Mouse (Mus musculus) cerebellum, adult 8-10 months (tissue): ENCODE measurements around the gene Ltbp4.
A peak's percentile ranks its signal among the peaks of the same experiment; 100 is the strongest.

ENCODE experiments used
- DNase-seq: peaks from one replicate; pipeline ENCODE4 v3.0.0; 2022

The Ltbp4 gene

DNA sequence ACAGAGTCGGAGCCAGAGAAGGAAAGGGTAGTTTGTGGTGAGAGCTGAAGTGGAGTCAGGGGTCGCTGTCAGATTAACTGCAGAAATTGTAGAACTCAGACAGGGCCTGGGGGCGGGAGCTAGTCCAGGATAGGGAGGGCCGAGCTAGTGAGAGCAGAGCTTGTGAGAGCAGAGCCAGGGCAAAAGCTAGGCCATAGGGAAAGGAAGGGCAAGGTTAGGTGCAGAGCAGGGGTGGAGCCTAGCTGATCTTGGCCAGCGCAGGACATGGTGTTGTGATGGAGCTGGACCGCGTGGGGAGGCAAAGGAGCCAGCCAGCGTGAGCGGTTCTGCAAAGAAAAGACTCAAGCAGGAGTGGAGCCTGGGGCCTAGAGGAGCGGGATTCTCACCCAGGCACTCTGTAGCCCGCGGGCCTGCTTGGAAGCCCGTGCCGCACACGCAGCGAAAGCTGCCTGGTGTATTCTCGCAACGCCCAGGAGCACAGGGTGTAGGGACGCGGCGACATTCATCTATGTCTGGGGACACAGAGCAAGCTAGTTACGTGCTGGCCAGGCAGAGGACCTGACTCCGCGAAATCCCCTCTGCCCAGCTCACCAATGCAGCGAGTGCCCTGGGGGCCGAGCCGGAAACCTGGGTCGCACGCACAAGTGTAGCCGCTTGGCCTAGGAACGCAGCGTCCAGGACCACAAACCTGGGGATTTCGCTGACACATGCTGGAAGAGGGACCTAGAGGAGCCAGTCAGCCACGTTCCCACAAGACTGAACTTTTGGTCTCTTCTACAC is 11.2 kb downstream of the Ltbp4 start:
- peak; percentile 49 for DNase-seq

DNA sequence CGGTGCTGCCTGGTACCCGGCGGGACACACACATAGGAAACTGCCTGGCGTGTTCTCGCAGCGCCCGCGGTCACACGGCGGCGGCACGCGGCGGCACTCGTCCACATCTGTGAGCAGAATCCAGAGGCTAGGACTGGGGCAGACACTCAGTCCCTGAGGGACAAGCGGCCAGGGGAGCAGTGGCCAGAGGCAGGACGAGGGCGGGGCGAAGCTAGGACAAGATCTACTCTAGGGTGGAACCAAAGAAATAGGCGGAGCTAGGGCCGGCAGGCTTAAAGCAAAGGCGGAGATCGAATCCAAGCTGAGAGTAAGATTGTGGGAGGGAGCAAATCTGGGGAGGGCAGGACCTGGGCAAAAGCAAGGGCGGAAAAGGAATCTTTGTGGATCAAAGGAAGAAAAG is 11.8 kb downstream of the Ltbp4 start:
- DNase-seq = peak; percentile 52

DNA sequence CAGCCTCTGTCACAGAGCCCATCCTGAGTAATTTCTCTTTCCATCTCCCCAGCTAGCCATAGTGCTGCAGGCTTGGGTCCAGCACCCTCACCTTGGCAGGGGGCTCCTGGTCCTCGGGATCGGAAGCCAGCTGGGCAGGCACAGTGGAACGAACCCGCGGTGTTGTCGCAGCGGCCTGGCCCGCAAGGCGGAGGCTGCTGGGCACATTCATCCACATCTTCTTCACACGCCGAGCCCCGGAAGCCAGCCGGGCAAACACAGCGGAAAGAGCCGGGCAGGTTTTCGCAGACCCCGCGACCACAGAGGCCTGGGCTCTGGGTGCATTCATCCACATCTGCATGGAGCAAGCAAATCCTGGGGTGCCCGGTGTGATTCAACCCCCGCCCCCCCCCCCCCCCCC is 12.6 kb downstream of the Ltbp4 start:
- no peak for DNase-seq

- no peak for DNase-seq
These were observed 13.3 kb downstream of the Ltbp4 start for GRCm38 (mm10) chr7:27324161-27324560.

DNA sequence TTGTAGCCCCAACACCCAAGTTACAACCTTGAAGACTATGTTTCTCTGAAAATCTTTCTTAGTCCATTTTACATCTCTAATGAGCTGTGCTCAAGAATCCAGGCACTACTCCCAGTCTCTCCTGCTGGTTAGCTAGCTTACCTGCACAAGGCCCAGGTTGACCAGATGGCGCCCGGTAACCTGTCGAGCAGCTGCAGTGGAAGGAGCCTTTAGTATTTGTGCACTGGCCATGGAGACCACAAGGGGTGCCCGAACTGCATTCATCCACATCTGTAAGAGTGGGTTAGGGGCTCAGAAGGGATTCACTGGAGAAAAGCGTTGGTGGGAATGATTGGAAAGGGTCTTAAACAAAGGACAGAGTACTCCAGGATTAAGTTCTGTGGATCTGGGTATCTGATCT is 14.5 kb downstream of the Ltbp4 start:
- DNase-seq = no peak

DNA sequence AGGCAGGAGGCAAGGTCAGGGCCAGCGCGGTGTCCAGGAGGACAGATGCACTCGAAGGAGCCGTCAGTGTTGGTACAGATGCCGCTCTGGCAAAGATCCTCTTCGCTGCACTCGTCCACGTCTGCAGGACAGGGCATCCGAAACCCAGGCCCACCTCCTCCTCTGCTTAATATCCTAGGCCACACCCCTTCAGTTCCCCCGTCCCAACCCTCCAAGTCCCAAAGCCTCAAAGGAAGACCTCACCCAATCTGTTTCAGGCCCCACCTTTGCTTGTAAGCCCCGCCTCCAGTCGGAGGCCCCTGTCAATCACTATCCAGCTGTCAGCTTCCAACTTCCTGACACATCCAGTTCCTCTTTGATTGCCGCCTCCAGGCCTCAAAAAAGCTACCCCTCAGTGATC is 15.2 kb downstream of the Ltbp4 start:
- no peak for DNase-seq

DNA sequence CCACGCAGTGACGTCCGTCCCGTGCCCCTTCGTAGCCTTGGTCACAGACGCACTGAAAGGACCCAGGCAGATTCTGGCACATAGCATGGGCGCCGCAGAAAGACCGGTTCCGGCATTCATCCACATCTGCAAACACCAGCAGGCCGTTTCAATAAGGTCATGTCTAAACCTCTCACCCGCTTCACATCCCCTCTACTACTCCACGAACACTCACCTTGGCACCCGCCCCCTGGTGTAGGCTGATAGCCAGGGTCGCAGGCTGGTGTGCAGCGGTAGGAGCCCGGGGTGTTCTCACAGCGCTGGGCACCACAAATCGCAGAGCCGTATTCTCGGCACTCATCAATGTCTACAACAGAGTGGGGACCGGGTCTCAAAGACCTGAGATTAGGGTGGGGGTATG is 18.1 kb downstream of the Ltbp4 start:
- no peak for DNase-seq

DNA sequence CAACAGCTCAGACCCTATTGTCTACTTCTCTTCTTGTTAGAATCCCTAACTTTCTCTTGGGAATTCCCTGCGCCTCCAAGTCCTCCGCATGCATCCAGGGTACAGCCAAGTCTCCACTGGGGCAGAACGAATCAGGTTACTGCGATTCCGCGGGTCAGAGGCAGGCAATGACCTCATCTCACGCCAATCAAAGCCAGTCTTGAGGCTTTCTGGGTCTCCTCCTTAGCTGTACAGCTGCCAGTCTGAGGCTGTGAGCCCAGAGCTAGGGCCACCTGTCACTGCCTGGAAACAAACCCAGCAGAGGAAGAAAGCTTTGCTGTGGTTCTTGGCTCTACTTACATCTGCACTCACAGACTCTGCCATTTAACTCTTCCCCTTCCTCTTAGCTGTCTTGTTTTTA is 21.5 kb downstream of the Ltbp4 start:
- DNase-seq = no peak

DNA sequence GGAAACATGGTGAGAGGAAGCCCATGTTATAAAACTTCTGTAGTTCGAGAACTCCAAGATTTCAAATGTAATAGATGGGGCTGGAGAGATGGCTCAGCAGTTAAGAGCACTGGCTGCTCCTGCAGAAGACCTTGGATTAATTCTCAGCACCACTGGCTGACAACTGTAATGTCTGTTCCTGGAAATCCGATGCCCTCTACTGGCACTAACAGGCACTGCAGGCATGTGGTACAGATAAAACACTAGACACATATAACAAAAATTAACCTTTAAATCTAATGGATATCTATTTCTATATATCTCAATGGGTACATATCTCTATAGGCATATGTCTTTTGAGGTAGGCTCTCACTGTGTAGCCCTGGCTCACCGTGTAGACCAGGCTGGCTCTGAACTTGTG is 23.1 kb downstream of the Ltbp4 start:
- no peak for DNase-seq

DNA sequence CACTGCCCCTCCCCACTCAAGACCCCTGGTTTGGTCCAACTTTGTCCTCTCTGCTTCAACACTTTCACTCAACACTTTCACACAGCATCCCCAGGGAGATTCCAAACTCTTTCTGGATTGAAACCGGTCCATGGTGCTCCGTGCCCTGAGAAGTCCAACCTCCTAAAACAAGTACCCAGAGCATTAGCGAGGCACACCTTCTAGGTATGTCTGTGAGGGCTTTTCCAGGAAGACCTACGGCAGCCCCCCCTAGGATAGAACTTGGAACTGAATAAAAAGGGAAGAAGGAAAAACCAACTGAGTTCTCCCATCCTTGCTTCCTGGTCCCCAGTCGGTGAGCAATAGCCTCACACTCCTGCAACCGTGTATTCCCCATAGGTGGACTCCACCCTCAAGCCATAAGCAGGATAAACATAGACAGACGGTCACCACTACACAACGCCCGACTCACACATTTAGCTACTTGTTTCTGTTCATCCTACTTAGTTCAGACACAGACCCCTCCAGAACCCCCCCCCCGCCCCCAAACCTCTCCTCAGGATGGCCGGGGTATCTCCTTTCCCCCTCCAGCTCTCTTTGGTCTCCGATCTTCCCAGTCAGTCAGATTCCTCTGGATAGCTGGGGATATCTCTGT is 25.7 kb downstream of the Ltbp4 start:
- DNase-seq = no peak

DNA sequence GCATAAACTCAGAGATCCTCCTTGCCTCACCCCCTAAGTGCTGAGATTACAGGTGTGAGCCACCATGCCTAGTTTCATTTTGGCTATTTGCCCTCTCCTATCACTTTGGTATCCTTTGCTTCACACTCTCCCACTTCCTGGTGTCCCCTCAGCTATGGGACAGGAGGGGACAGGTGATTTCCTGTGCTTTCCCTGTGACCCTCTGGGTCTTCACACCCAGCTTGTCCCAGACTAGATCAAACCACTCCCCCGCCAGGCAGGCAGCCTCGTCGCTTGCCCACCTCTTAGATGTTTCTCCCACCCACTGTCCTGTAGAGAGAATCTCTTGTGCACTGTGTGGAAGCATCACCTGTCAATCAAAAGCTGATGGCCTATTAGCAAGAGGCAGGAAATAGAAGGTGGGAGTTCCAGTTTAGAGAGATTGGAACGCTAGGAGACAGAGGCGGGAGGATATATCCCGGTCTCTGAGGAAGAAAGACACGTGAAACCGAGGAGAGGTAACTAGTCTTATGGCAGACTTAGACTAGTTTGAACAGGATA is 26.4 kb downstream of the Ltbp4 start:
- DNase-seq = no peak

DNA sequence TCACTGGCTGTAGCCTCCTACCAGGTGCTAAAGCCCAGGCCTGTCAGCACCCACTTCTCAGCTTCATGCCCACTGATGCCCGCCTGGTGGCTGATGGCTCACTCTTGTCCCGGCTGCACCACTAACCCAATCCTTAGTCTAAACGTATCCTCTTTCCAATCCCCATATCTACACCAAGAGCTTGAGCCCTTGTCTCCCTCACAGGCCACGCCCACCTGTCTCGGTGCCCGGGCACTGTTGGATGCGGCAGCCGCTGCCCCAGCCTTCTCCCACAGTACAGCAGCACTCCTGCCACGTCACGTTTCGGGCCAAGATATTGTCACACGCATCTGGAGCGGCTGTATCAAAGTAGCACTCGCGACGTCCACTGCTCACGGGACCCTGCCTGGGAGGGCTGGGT is 27.2 kb downstream of the Ltbp4 start:
- no peak for DNase-seq

DNA sequence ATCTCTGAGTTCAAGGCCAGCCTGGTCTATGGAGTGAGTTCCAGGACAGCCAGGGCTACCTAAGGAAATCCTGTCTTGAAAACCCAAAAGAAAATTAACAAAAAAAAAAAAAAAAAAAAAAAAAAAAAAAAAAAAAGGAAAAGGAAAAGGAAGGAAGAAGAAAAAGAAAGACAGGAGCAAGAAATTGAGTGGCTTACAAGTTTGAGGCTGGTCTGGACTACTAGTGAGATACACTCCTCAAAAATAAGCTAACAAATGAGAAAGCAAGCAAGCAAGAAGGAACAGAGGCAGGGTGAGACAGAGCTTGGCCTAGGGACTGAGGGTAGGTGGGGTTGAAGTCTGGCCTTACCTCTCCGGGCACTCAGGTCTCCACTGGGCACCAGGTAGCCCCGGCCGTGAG is 27.7 kb downstream of the Ltbp4 start:
- no peak for DNase-seq

GRCm38 (mm10) chr7:27308821-27309549 is 28.5 kb downstream of the Ltbp4 start:
- DNase-seq = no peak

GRCm38 (mm10) chr7:27307551-27307950 is 29.9 kb downstream of the Ltbp4 start:
- DNase-seq = no peak

DNA sequence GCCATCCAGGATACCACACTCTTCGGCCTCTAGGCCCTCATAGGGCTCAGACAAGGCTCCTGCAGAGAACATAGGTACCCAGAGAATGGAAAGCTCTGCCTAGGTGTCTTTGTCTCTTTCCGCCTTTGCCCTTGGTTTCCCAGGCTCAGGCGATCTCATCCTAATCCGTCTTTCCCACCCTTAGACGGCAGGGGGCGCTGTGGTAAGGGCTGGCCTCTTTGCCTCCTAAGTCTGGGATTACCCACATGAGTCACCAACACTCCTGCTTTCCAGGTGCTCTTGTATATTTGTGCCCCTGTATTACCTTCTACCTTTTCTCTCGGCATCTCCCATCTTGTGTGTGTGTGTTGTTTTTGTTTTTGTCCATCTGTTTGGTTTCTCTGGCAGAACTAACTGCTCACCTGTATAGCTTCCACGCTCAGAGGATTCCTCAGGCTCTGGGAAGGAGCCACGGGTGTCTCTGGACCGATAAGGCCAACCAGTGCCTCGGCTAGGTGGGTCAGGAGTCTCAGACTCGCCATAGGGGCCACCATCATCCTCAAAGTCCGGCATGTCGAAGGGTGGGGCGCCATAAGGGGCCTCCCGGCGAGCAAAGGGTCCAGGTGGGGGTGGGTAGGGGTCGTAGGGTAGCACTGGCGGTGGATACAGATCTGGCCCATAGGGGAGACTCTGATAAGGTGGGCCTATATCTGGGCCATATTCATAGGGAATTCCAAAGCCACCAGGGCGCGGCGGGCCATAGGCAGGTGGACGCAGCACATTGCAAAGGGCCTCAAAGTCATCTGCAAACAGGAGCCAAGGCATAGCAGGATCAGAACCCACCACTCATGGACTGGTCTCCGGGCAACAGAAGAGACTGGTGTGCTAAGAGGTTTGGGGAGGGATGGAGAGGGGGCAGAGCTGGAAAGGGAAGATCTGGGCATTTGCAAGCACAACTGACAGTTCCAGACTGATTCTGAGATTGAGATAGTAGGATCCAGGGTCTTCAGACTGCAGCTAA is 31.0 kb downstream of the Ltbp4 start:
- DNase-seq = no peak

GRCm38 (mm10) chr7:27305091-27305730 is 32.3 kb downstream of the Ltbp4 start:
- no peak for DNase-seq

DNA sequence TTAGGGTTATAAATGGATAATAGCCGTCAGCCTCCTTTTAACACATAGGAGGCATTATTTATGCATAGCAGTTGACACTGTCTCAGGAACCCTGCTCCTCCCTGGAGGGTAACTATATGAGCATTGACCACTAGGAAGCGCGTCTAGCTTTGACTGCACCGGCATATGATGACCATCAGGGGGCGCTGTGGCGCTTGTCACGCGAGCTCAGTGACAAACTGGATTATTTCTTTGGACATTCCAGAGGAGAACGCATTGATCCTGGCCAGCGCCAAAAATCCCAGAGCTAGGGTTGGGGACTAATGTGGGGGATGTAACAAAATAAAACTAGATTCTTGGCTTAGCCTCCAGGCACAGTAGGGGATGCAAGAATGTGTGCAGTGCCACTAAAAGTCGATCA is 35.3 kb downstream of the Ltbp4 start:
- peak; percentile 70 for DNase-seq

DNA sequence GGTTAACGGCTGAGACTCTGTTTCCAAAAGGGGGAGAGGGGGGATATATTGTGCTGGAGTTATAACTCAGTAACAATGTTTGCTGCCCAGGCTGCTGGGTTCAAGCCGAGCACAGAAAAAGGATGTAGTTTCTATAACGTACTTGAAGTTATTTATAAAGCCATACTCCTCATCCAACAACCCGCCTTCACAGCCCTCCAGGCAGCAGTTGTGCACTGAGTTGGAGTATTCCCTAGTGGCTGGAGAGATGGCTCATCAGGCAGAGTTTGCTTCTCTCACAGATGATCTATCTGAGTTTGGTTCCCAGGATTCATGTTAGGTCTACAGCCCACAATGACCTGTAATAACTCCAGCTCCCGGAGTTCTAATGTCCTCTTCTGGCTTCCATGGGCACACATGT is 36.7 kb downstream of the Ltbp4 start:
- DNase-seq = no peak

GRCm38 (mm10) chr7:27300351-27300750 is 37.1 kb downstream of the Ltbp4 start:
- no peak for DNase-seq

- peak; percentile 49 for DNase-seq
These were observed 38.7 kb downstream of the Ltbp4 start for GRCm38 (mm10) chr7:27298816-27299215.

- no peak for DNase-seq
These were observed 39.4 kb downstream of the Ltbp4 start for GRCm38 (mm10) chr7:27298033-27298610.
